Comparison of ENCODE assay signal across 8 mouse cellular contexts in genomic region chr10:120112507-120113396, GRCm38 (mm10). TPM values are rescaled to one million over a fixed set of nuclear protein-coding genes. Genes with fewer than 3 reads are reported as not detected.
DNase-seq lines count a peak whose midpoint lies in the region; ATAC-seq and TF ChIP-seq lines count a peak whose summit lies in the region.

Gene Helb, minus strand, starts transcription at chr10:120112987.

- H3K27ac ChIP-seq in cortical plate, adult 2 months (ENCODE audit: insufficient read depth, low read length) = no peak within 1 kb of the TSS

- no peaks in the 10 kb centered on the region for H3K4me1 ChIP-seq in cortical plate, adult 2 months (ENCODE audit: control insufficient read depth, insufficient read depth, low read length)
- H3K4me1 ChIP-seq in megakaryocyte, embryonic 14.5 days = peaks cover 18% of the 10 kb centered on the region

- peaks cover 42% of the 10 kb centered on the region for H3K36me3 ChIP-seq in megakaryocyte, embryonic 14.5 days (replicated peaks; ENCODE audit: low read length)

- no peaks in the 10 kb centered on the region for H3K27me3 ChIP-seq in megakaryocyte, embryonic 14.5 days (replicated peaks)

- no peak for TF ChIP-seq CTCF in cortical plate, adult 2 months (IDR thresholded peaks at IDR 0.05; ENCODE audit: extremely low read depth, insufficient read depth, low read length)

- ATAC-seq in activated CD4-positive, CD25-positive, alpha-beta regulatory T cell, adult 4 months = peak; percentile 95

- H3K9me3 ChIP-seq in megakaryocyte, embryonic 14.5 days = peaks cover 6% of the 10 kb centered on the region; the same call in 1 of the 2 replicates

- H3K4me3 ChIP-seq in cortical plate, adult 2 months (ENCODE audit: insufficient read depth, low read length) = peak within 1 kb of the TSS; percentile 65
- peak within 1 kb of the TSS; percentile 99 for H3K4me3 ChIP-seq in megakaryocyte, embryonic 14.5 days (replicated peaks)

- DNase-seq in gastrocnemius, adult 8-10 months (ENCODE audit: low spot score in 2 of 2) = peak; percentile 96 to 97
- peak; percentile 77 for DNase-seq in hindlimb bud, embryonic 11.5 days (ENCODE audit: extremely low spot score, low read depth, low spot score)
- DNase-seq in left cerebral cortex, adult 8-10 months (ENCODE audit: low spot score in 2 of 2) = peak; percentile 90
- DNase-seq in right cerebral cortex, postnatal 10 days (ENCODE audit: low spot score in 2 of 2) = peak; percentile 95
- DNase-seq in urinary bladder, postnatal 25 days (ENCODE audit: low spot score) = peak; percentile 98

- TF ChIP-seq POLR2A in cortical plate, adult 2 months (IDR thresholded peaks at IDR 0.05; ENCODE audit: extremely low read depth, insufficient read depth, low read length) = peak; percentile 35; the same call in 1 of the 2 replicates

RNA-seq across cellular contexts. Expression of gene Helb, which starts in this region (rescaled TPM):
- polyA plus RNA-seq in activated CD4-positive, CD25-positive, alpha-beta regulatory T cell, adult 4 months (2017; shearing (Covaris generic)) = 1 to 10 TPM; 9.3 to 9.4 TPM
- polyA plus RNA-seq in cortical plate, adult 2 months (2012; rRNA removed) = 3.9 and 6.2 TPM in 2 replicates
- total RNA-seq in gastrocnemius, adult 8-10 months (2022) = 1 to 10 TPM; 4.7 to 5.1 (median 5.0) TPM
- total RNA-seq in left cerebral cortex, adult 8-10 months (2022) = 1 to 10 TPM; 4.4 to 5.1 (median 4.8) TPM
- 0.60 and 4.5 TPM in 2 replicates for polyA plus RNA-seq in megakaryocyte, embryonic 14.5 days (2012; ENCODE audit: insufficient read depth, low replicate concordance)
